Mouse (Mus musculus): ENCODE results near the gene Sv2c. TPM values are rescaled to one million over a fixed set of nuclear protein-coding genes. Genes with fewer than 3 reads are reported as not detected.

Sv2c gene
- polyA plus RNA-seq, 1 experiment from 2014 or later = 58.0 TPM

GRCm38 (mm10) chr13:95949356-95949755, 183.0 kb downstream of the Sv2c start:
- no peak overlapping the region for H3K27ac ChIP-seq (ENCODE audit: low read depth, low read length)
- no peak for ATAC-seq (ENCODE audit: low read depth)
- no peak overlapping the region for H3K9ac ChIP-seq (replicated peaks; ENCODE audit: low read depth, low read length)
- no peaks in the 10 kb centered on the region for H3K27me3 ChIP-seq (ENCODE audit: control insufficient read depth, insufficient read depth, low read length)
- WGBS = 88% methylated on average over 4 of the region's 4 CpGs
- H3K4me2 ChIP-seq (ENCODE audit: low read depth, low read length) = no peak overlapping the region
- no peaks in the 10 kb centered on the region for H3K36me3 ChIP-seq (ENCODE audit: control insufficient read depth, insufficient read depth, low read length)
- no peak overlapping the region for H3K4me3 ChIP-seq (ENCODE audit: low read depth, low read length)
- no peaks in the 10 kb centered on the region for H3K9me3 ChIP-seq (ENCODE audit: control insufficient read depth, low read length)
- peaks cover 3% of the 10 kb centered on the region; the same call in 1 of the 2 replicates for H3K4me1 ChIP-seq (ENCODE audit: control insufficient read depth, insufficient read depth, low read length)

DNA sequence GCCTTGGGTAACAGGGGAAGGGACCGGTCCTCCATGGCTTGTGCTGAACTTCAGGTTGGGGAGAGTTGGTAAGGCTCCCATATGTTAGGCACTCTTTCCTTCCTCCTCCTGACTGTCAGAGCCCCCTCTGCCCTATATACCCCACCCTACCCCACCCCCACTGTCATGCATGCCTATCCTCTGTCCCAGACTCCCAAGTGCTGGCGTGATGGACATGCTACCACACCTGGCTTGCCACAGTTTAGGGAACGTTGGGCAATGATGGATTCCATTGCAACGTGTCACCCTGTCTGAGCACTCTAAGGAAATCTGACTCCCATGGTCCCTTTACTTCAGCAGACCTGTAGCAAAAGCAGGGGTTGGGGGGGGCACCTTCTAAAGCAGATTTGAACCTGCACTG, 183.6 kb downstream of the Sv2c start:
- Histone ChIP-seq H3K27ac (ENCODE audit: low read depth, low read length) (no peak overlapping the region), H3K9ac (replicated peaks; ENCODE audit: low read depth, low read length) (no peak overlapping the region), H3K4me2 (ENCODE audit: low read depth, low read length) (no peak overlapping the region), H3K9me3 (ENCODE audit: control insufficient read depth, low read length) (no peaks in the 10 kb centered on the region), H3K4me3 (ENCODE audit: low read depth, low read length) (no peak overlapping the region), H3K27me3 (ENCODE audit: control insufficient read depth, insufficient read depth, low read length) (no peaks in the 10 kb centered on the region), H3K4me1 (ENCODE audit: control insufficient read depth, insufficient read depth, low read length) (peaks cover 3% of the 10 kb centered on the region; the same call in 1 of the 2 replicates), H3K36me3 (ENCODE audit: control insufficient read depth, insufficient read depth, low read length) (no peaks in the 10 kb centered on the region)
- ATAC-seq (ENCODE audit: low read depth) = no peak
- 96% methylated on average over 4 of the region's 4 CpGs for WGBS

DNA sequence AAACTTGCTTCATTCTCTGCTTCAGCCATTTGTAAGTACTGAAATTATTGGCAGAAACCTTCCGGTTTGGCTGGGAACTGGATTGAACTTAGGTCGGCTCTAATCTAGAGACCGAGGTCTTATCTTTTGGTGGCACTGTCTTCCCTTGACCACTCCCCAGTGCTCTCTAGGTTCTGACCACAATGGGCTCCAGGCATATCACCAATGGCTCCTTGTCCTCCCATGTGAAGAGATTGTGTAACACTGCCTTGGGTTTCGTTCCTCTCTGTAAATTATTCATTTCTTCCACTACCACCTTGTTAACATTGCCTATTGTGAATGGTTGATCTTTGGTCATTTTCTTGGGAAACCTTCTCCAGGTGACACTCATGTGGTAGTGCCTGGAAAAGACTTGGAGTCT, 184.0 kb downstream of the Sv2c start:
- 92% methylated on average over 4 of the region's 4 CpGs for WGBS
- ATAC-seq (ENCODE audit: low read depth) = no peak
- no peak overlapping the region for H3K27ac ChIP-seq (ENCODE audit: low read depth, low read length)
- no peaks in the 10 kb centered on the region for H3K9me3 ChIP-seq (ENCODE audit: control insufficient read depth, low read length)
- no peak overlapping the region for H3K9ac ChIP-seq (replicated peaks; ENCODE audit: low read depth, low read length)
- no peak overlapping the region for H3K4me2 ChIP-seq (ENCODE audit: low read depth, low read length)
- H3K27me3 ChIP-seq (ENCODE audit: control insufficient read depth, insufficient read depth, low read length) = no peaks in the 10 kb centered on the region
- no peaks in the 10 kb centered on the region for H3K4me1 ChIP-seq (ENCODE audit: control insufficient read depth, insufficient read depth, low read length)
- no peak overlapping the region for H3K4me3 ChIP-seq (ENCODE audit: low read depth, low read length)
- H3K36me3 ChIP-seq (ENCODE audit: control insufficient read depth, insufficient read depth, low read length) = no peaks in the 10 kb centered on the region

DNA sequence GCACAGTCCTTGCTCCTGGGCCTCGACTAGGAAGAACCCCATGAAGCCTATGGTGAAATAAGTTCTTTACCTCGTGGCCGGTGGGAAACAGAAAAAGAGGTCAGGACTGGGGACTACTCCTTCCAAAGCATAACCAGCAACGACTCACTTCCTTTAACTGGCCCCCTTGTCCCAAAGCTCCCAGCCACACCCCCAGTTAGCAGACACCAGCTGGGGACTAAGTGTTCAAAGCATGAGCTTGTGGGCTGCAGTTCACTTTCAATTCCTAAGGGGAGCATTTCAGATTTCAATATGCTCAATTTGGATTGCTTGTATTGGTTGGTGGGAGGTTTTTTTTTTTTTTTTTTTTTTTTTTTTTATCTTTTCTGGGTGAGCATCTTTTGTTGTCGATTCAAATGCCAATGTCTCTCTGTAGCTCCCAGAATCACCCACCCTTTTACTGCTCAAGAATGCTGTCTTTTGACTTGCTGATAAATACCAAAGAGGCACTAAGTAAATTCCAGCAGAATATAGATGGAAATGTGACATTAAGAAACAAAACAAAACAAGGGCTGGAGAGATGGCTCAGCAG, 186.4 kb downstream of the Sv2c start:
- Histone ChIP-seq H3K27me3 (ENCODE audit: control insufficient read depth, insufficient read depth, low read length) (no peaks in the 10 kb centered on the region), H3K4me3 (ENCODE audit: low read depth, low read length) (no peak overlapping the region), H3K4me1 (ENCODE audit: control insufficient read depth, insufficient read depth, low read length) (no peaks in the 10 kb centered on the region), H3K27ac (ENCODE audit: low read depth, low read length) (no peak overlapping the region), H3K9ac (replicated peaks; ENCODE audit: low read depth, low read length) (no peak overlapping the region), H3K4me2 (ENCODE audit: low read depth, low read length) (no peak overlapping the region), H3K9me3 (ENCODE audit: control insufficient read depth, low read length) (no peaks in the 10 kb centered on the region), H3K36me3 (ENCODE audit: control insufficient read depth, insufficient read depth, low read length) (no peaks in the 10 kb centered on the region)
- ATAC-seq (ENCODE audit: low read depth) = no peak
- 52% methylated on average over 5 of the region's 5 CpGs for WGBS

GRCm38 (mm10) chr13:95944621-95945020, 187.8 kb downstream of the Sv2c start:
- no peak for ATAC-seq (ENCODE audit: low read depth)
- Histone ChIP-seq H3K9me3 (ENCODE audit: control insufficient read depth, low read length) (no peaks in the 10 kb centered on the region), H3K27ac (ENCODE audit: low read depth, low read length) (no peak overlapping the region), H3K9ac (replicated peaks; ENCODE audit: low read depth, low read length) (no peak overlapping the region), H3K4me2 (ENCODE audit: low read depth, low read length) (no peak overlapping the region), H3K36me3 (ENCODE audit: control insufficient read depth, insufficient read depth, low read length) (no peaks in the 10 kb centered on the region), H3K4me1 (ENCODE audit: control insufficient read depth, insufficient read depth, low read length) (no peaks in the 10 kb centered on the region), H3K4me3 (ENCODE audit: low read depth, low read length) (no peak overlapping the region), H3K27me3 (ENCODE audit: control insufficient read depth, insufficient read depth, low read length) (no peaks in the 10 kb centered on the region)
- 87% methylated on average over 6 of the region's 6 CpGs for WGBS

DNA sequence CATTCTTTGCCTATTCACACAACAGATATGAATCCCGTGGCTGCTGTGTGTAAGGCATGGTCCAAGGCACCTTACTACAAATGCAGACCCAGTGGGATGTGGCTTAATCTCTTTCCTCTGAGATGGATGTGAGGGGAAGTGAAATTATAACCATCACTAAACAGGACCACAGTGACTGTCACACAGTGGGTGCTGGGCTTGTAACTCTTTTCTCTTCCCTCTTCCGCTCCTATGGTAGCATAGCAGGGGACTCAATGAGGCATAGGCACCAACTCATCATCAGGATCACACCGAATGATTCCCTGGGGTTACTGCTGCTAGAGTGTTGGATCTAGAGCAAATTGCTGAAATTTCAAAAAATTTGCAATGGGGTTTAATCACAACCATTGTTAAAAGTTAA, 188.5 kb downstream of the Sv2c start:
- no peaks in the 10 kb centered on the region for H3K4me1 ChIP-seq (ENCODE audit: control insufficient read depth, insufficient read depth, low read length)
- H3K9me3 ChIP-seq (ENCODE audit: control insufficient read depth, low read length) = no peaks in the 10 kb centered on the region
- H3K4me3 ChIP-seq (ENCODE audit: low read depth, low read length) = no peak overlapping the region
- no peak overlapping the region for H3K4me2 ChIP-seq (ENCODE audit: low read depth, low read length)
- no peaks in the 10 kb centered on the region for H3K36me3 ChIP-seq (ENCODE audit: control insufficient read depth, insufficient read depth, low read length)
- no peak overlapping the region for H3K27ac ChIP-seq (ENCODE audit: low read depth, low read length)
- H3K27me3 ChIP-seq (ENCODE audit: control insufficient read depth, insufficient read depth, low read length) = no peaks in the 10 kb centered on the region
- WGBS = 80% methylated on average over 3 of the region's 3 CpGs
- no peak overlapping the region for H3K9ac ChIP-seq (replicated peaks; ENCODE audit: low read depth, low read length)
- no peak for ATAC-seq (ENCODE audit: low read depth)

- Histone ChIP-seq H3K4me2 (ENCODE audit: low read depth, low read length) (no peak overlapping the region), H3K9me3 (ENCODE audit: control insufficient read depth, low read length) (no peaks in the 10 kb centered on the region), H3K9ac (replicated peaks; ENCODE audit: low read depth, low read length) (no peak overlapping the region), H3K27ac (ENCODE audit: low read depth, low read length) (no peak overlapping the region), H3K27me3 (ENCODE audit: control insufficient read depth, insufficient read depth, low read length) (no peaks in the 10 kb centered on the region), H3K4me1 (ENCODE audit: control insufficient read depth, insufficient read depth, low read length) (no peaks in the 10 kb centered on the region), H3K4me3 (ENCODE audit: low read depth, low read length) (no peak overlapping the region), H3K36me3 (ENCODE audit: control insufficient read depth, insufficient read depth, low read length) (no peaks in the 10 kb centered on the region)
- no peak for ATAC-seq (ENCODE audit: low read depth)
- WGBS = 56% methylated on average over 2 of the region's 2 CpGs
These were observed 189.8 kb downstream of the Sv2c start for GRCm38 (mm10) chr13:95942587-95942986.

GRCm38 (mm10) chr13:95941861-95942260, 190.5 kb downstream of the Sv2c start:
- no peaks in the 10 kb centered on the region for H3K4me1 ChIP-seq (ENCODE audit: control insufficient read depth, insufficient read depth, low read length)
- H3K27ac ChIP-seq (ENCODE audit: low read depth, low read length) = no peak overlapping the region
- no peak overlapping the region for H3K4me2 ChIP-seq (ENCODE audit: low read depth, low read length)
- H3K36me3 ChIP-seq (ENCODE audit: control insufficient read depth, insufficient read depth, low read length) = no peaks in the 10 kb centered on the region
- H3K27me3 ChIP-seq (ENCODE audit: control insufficient read depth, insufficient read depth, low read length) = no peaks in the 10 kb centered on the region
- no peak for ATAC-seq (ENCODE audit: low read depth)
- H3K4me3 ChIP-seq (ENCODE audit: low read depth, low read length) = no peak overlapping the region
- 90% methylated on average over 4 of the region's 4 CpGs for WGBS
- no peak overlapping the region for H3K9ac ChIP-seq (replicated peaks; ENCODE audit: low read depth, low read length)
- H3K9me3 ChIP-seq (ENCODE audit: control insufficient read depth, low read length) = no peaks in the 10 kb centered on the region

- ATAC-seq (ENCODE audit: low read depth) = no peak
- no peaks in the 10 kb centered on the region for H3K36me3 ChIP-seq (ENCODE audit: control insufficient read depth, insufficient read depth, low read length)
- H3K27ac ChIP-seq (ENCODE audit: low read depth, low read length) = no peak overlapping the region
- no peak overlapping the region for H3K9ac ChIP-seq (replicated peaks; ENCODE audit: low read depth, low read length)
- H3K4me3 ChIP-seq (ENCODE audit: low read depth, low read length) = no peak overlapping the region
- no peaks in the 10 kb centered on the region for H3K27me3 ChIP-seq (ENCODE audit: control insufficient read depth, insufficient read depth, low read length)
- H3K4me2 ChIP-seq (ENCODE audit: low read depth, low read length) = no peak overlapping the region
- 51% methylated on average over 5 of the region's 5 CpGs for WGBS
- no peaks in the 10 kb centered on the region for H3K4me1 ChIP-seq (ENCODE audit: control insufficient read depth, insufficient read depth, low read length)
- H3K9me3 ChIP-seq (ENCODE audit: control insufficient read depth, low read length) = no peaks in the 10 kb centered on the region
These were observed 191.6 kb downstream of the Sv2c start for GRCm38 (mm10) chr13:95940811-95941210.

Data from neural tube, embryonic 14.5 days (tissue).